Mouse (Mus musculus) layer of hippocampus, postnatal 14 days (tissue): Measurements from ENCODE around the gene Ttbk1. TPM values are rescaled to one million over a fixed set of nuclear protein-coding genes. Genes with fewer than 3 reads are reported as not detected.

Source experiments
- DNase-seq, 2 experiments: peaks; one replicate each; pipeline ENCODE4 v3.0.0; 2021 to 2022; ENCODE audit warnings: low spot score in 2 of 2, mixed read lengths in 1 of 2
- total RNA-seq, 2 experiments: library from RNA; stranded (reverse); gene quantifications; 2 replicates each; pipeline ENCODE4 v1.2.3; 2021

Gene Ttbk1
- total RNA-seq, 2 experiments from 2014 or later, result 123 to 125 TPM

- peak; percentile 41 to 57 for DNase-seq
Measured at GRCm38 (mm10) chr17:46483561-46484001, 3.9 kb downstream of the Ttbk1 start.

DNA sequence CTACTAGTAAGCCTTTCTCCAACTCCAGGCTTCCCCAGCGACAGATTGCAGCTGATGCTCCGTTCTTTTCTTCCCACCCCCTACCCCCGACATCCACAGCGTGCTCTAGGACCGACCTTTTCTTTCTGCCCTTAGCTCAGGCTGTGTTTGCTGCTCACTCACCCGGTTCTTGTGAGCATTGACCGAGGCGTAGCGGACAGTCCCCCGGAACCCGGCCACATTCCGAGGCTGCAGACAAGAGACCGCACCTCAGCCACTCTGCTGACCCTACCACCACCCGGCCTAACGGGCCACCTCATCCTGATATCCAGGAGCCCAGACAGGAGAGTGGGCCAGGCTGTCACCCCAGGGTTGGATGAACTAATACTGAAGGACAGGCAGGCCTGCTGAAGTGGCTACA, 10.2 kb downstream of the Ttbk1 start:
- DNase-seq, result no peak

- DNase-seq, result no peak
Measured at GRCm38 (mm10) chr17:46476601-46477000, 10.9 kb downstream of the Ttbk1 start.

GRCm38 (mm10) chr17:46467830-46468229, 19.6 kb downstream of the Ttbk1 start:
- DNase-seq, result peak; percentile 31 to 42

DNA sequence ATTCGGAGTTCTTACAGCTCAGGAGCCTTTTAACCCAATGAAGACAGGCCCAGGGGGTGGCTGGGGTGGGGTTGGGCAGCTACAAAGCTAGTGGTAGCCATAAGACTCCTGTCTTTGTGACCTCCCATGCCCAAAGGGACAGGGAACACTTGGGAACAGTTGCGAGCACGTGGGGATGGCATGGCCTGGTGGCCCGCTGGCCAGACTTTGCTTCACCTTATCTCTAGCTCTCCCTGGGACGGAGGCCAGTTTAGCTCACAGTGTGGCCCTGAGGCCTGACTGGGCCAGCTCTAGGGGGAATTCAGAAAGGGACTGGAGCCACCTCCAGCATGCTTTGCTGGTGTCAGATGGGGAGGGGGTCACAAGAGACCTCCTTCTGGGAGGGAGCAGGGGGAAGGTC, 25.2 kb downstream of the Ttbk1 start:
- no peak for DNase-seq

- no peak for DNase-seq
Measured at GRCm38 (mm10) chr17:46461347-46461746, 26.1 kb downstream of the Ttbk1 start.

- no peak for DNase-seq
Measured at GRCm38 (mm10) chr17:46460673-46461072, 26.8 kb downstream of the Ttbk1 start.

DNA sequence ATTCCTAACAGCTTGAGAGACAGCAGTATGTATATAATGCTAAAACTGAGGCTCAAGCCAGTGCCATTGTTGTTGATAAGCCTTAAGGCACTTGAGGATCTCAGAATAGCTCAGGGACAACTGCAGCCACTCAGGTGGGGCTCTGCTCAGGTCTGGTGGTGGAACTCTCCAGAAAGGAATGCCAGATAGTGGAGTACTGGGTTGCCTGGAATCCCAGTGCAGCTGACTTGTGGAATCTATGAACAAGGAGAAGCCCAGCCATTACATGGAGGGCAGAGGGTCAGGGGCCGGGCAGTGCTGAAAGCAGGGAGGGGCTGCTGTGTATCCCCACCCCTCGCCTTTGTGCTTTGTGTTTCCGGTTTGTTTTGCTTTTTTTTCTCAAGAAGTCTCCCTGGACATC, 29.0 kb downstream of the Ttbk1 start:
- DNase-seq, result no peak

DNA sequence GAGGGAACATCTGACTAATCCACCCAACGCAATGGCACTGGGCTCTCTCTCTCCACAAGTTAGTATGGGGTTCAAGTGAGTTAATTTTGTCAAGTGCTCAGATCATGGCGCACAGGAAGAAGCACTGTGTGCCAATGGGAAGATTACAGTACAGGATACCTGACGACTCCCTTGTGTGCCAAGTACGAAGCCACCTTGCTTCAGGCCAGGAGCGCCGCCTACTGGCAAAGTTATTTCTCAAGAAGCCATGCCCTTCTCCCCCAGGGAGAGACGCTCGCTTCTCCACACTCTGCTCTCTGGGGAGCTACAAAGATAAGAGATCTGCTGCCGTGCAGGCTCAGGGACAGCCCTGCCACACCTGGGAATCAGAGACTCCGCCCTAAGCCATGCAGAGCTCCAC, 29.7 kb downstream of the Ttbk1 start:
- no peak for DNase-seq

GRCm38 (mm10) chr17:46455110-46455691, 32.3 kb downstream of the Ttbk1 start:
- DNase-seq, result no peak

DNA sequence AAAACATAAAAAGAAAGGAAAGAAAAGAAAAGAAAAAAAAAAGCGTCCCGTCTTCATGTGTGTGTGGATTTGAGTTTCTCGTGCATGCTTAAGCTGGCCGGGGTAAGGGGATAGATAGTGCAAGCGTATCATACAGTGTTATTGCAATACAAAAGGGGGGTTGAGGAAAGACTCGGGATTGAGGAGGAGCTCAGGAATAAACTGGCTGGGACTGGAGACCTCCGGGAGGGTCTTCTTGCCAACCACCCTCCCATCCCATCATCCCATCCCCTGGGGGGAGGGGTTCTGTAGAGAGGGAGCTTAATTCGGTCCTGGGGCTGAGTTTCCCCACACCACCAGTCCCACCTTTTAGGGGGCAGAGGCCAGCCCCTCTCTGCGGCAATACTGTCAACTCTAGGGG, 32.9 kb downstream of the Ttbk1 start:
- no peak for DNase-seq

GRCm38 (mm10) chr17:46453970-46454411, 33.5 kb downstream of the Ttbk1 start:
- DNase-seq, result no peak

GRCm38 (mm10) chr17:46453302-46453948, 34.0 kb downstream of the Ttbk1 start:
- DNase-seq, result no peak

- no peak for DNase-seq
Measured at GRCm38 (mm10) chr17:46452683-46453082, 34.8 kb downstream of the Ttbk1 start.

DNA sequence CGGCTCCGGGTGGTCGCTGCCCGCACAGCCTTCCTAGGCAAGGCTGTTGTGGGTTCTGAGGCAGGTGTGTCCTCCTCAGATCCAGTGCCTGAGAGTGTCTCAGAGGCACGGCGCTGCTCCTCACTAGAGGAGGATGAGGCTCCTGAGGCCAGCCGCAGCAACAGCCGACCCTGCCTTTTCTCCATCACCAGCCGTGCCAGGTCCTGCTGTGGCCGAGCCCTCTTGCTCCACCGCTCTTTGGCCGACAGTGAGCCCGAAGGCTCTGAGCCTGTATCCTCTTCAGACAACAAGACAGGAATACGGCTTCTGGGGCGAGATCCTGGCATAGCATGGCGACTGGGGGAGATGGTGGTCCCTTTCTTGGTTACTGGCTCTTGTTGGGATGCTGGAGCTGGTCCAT, 41.2 kb downstream of the Ttbk1 start:
- no peak for DNase-seq

- no peak for DNase-seq
Measured at GRCm38 (mm10) chr17:46444839-46445579, 42.5 kb downstream of the Ttbk1 start.

DNA sequence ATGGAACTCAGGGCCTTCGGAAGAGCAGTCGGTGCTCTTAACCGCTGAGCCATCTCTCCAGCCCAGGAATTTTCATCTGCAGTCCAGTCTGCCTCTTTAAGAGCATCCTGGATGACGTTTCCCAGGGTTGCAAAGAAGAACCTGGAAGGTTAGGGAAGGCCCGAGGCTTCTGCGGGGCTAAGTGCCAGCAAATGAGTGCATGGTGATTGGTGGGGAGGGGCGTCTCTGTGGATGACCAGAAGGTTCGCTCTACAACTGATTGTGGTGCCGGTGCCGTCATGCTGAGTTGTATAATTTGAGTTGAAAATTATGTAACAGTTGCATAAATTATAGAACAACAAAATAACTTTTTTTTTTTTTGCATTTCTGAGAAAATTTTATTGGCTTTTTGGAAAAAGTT, 48.3 kb downstream of the Ttbk1 start:
- DNase-seq, result no peak

DNA sequence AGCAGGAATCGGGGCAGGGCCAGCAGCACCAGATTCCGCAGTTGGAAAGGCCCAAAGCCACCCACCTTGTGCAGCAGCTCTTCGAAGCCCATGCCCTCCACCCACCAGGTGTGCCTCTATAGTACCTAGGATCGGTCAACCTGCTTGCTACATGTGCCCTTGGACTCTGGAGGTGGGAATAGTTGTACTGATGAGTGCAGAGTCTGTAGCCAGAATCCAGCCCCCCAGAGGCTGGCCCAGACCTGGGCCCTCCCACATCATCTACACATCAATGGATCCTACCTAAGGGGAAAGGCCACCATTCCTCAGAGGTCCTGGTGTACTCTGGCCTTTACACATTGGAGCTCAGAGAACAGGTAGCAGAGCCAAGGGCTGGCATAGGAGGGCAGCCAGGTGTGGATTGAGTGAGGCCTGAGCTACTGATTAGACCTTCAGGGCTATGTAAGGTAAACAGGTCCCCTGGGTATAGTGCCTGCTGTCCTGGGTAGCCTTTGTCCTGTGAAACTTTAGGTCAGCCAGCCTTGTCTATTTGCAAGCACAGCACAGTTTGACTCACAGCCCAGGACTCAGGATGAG, 49.1 kb downstream of the Ttbk1 start, which contains the start of gene Slc22a7:
Gene Slc22a7, minus strand, starts transcription at position 160 of the 576 bp plus-strand sequence.
- DNase-seq, result no peak

DNA sequence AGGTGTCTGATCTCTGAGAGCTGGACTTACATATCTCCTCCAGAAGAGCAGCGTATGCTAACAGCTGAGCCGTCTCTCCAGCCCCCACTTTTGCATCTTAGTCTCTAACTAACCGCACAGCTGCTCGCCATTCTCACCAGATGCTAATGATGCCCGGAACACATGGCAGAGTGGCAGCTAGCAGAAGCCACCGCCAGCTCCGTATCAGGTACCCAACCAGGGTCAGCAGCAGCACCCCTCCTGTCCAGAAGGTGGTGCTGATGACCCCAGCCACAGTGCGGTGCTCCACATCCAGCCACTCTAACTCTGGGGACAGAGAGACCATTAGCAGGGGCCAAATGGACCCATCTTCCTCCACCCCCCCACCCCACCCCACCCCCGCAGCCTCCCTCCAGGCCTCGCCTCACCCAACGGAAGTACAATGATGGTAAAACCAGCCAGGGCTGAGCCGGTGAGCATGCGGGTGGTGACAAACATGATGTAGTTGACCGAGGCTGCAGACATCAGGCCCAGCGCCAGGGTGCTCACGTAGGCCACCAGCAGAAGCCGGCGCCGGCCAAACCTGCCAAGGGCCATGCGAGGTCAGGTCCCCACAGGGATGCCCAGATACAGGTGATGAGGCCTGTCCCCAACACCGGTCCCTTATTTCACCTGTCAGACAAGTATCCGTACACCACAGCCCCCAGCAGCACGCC, 50.7 kb downstream of the Ttbk1 start:
- no peak for DNase-seq

DNA sequence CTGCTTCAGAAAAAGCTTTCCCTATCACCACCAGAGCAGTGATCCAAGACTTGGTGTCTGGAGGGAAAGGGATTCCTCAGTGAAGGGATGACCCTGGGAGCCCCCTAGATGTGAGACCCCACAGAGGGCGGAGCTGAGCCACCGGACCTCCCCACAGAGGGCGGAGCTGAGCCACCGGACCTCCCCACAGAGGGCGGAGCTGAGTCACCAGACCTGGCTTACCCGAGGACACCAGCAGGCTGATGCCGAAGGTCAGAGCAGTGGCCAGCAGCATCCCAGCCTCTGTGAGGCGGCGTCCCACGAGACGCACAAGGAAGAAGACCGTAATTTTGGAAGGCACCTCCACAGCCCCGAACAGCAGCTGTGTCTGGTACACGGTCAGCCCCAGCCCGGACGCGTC, 53.8 kb downstream of the Ttbk1 start:
- no peak for DNase-seq

DNA sequence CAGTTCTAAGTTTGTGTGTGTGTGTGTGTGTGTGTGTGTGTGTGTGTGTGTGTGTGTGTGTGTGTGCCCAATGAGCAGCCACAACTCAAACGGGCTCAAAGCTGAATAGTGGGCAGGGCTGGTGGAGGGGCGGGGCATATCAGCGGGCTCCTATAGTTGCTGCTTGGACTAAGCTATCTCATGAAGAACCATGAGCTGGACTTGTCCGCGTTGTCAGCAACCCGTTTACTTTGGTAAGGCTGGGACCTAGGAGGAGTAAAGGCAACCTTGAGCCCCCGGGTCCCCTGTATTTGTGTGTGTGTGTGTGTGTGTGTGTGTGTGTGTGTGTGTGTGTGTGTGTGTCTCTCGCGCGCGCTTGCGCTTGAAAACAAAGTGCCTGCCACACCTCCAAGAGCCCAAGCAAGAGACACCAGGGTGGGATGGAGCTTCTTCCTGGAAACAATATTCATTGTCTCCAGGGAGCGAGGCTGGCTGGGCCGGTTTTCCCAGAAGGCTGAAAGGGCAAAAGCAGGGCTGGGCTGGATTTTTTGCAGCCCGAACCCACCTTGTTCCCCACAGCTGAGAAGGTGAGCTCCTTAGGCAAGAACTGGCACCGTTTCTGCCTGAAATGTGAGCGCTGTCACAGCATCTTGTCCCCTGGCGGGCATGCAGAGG, 58.6 kb downstream of the Ttbk1 start, which contains the start of gene Crip3:
Gene Crip3, plus strand, starts transcription at position 166 of the 654 bp plus-strand sequence.
- no peak for DNase-seq
